Mouse (Mus musculus) kidney, adult 10 weeks (tissue): ENCODE data around the gene Taar8a. TPM values are rescaled to one million over a fixed set of nuclear protein-coding genes. Genes with fewer than 3 reads are reported as not detected.

Experiments used
- polyA plus RNA-seq: library from polyadenylated mRNA; stranded (reverse); fragments of 350-450 nt; fragmentation: Illumina TruSeq; extraction: RNeasy Lipid Tissue Mini Kit (QIAGEN cat#74804); gene quantifications from one replicate; pipeline ENCODE4 v1.2.3, GENCODE M21; 2014; ENCODE audit warnings: low read depth, low replicate concordance

Taar8a gene
- not detected for polyA plus RNA-seq

GRCm38 (mm10) chr10:24076200-24076599 is at the start of gene Taar8a:
Taar8a (plus strand) TSS chr10:24076500.

GRCm38 (mm10) chr10:24026922-24027321 is 49.4 kb upstream of the Taar8a start, which contains the start of gene Taar7d:
Taar7d (plus strand) TSS chr10:24027222.

GRCm38 (mm10) chr10:24037314-24037713 is 39.0 kb upstream of the Taar8a start, which contains the start of gene Taar7e:
Taar7e (plus strand) TSS chr10:24037614.

GRCm38 (mm10) chr10:24049210-24049609 is 27.1 kb upstream of the Taar8a start, which contains the start of gene Taar7f:
Taar7f (plus strand) TSS chr10:24049510.

GRCm38 (mm10) chr10:24092194-24092593 is 15.9 kb downstream of the Taar8a start, which contains the start of gene Taar8b:
Taar8b (minus strand) TSS chr10:24092294.

GRCm38 (mm10) chr10:24101812-24102211 is 25.5 kb downstream of the Taar8a start, which contains the start of gene Taar8c:
Taar8c (minus strand) TSS chr10:24101912.

GRCm38 (mm10) chr10:24109434-24109833 is 33.1 kb downstream of the Taar8a start, which contains the start of gene Taar9:
Taar9 (minus strand) TSS chr10:24109534.

Other genes starting within 250 kb of the Taar8a start
- not detected for gene Vnn3, start 225.0 kb upstream of the Taar8a start, polyA plus RNA-seq
- 162 TPM for gene Vnn1, start 181.8 kb upstream of the Taar8a start, polyA plus RNA-seq
- not detected for gene Taar1, start 156.1 kb upstream of the Taar8a start, polyA plus RNA-seq
- not detected for gene Taar2, start 137.9 kb upstream of the Taar8a start, polyA plus RNA-seq
- not detected for gene Taar3, start 126.9 kb upstream of the Taar8a start, polyA plus RNA-seq
- gene Taar4, start 116.0 kb upstream of the Taar8a start, polyA plus RNA-seq = not detected
- gene Taar5, start 105.8 kb upstream of the Taar8a start, polyA plus RNA-seq = not detected
- not detected for gene Taar6, start 90.9 kb upstream of the Taar8a start, polyA plus RNA-seq
- not detected for gene Taar7a, start 83.0 kb upstream of the Taar8a start, polyA plus RNA-seq
- not detected for gene Taar7b, start 76.6 kb upstream of the Taar8a start, polyA plus RNA-seq
- gene Taar7d, start 49.3 kb upstream of the Taar8a start, polyA plus RNA-seq = not detected
- gene Taar7e, start 38.9 kb upstream of the Taar8a start, polyA plus RNA-seq = not detected
- gene Taar7f, start 27.0 kb upstream of the Taar8a start, polyA plus RNA-seq = not detected
- not detected for gene Taar8b, start 15.8 kb downstream of the Taar8a start, polyA plus RNA-seq
- gene Taar8c, start 25.4 kb downstream of the Taar8a start, polyA plus RNA-seq = not detected
- gene Taar9, start 33.0 kb downstream of the Taar8a start, polyA plus RNA-seq = not detected
- 366 TPM for gene Stx7, start 72.8 kb downstream of the Taar8a start, polyA plus RNA-seq
- not detected for gene Moxd1, start 147.0 kb downstream of the Taar8a start, polyA plus RNA-seq